Mouse (Mus musculus): ENCODE data around the gene Atat1. TPM values are rescaled to one million over a fixed set of nuclear protein-coding genes. Genes with fewer than 3 reads are reported as not detected.

Gene Atat1
- polyA plus RNA-seq, 1 experiment from 2014 or later = 493 TPM

- Histone ChIP-seq H3K27ac (ENCODE audit: low read length) (peak within 1 kb of the TSS; percentile 97), H3K4me3 (replicated peaks; ENCODE audit: low read length) (peak within 1 kb of the TSS; percentile 89), H3K4me2 (ENCODE audit: low read length) (peak within 1 kb of the TSS; percentile 74), H3K36me3 (ENCODE audit: control insufficient read depth, insufficient read depth) (peaks cover 11% of the 10 kb centered on the region), H3K9ac (replicated peaks; ENCODE audit: low read depth, low read length) (peak within 1 kb of the TSS; percentile 83), H3K27me3 (replicated peaks; ENCODE audit: control insufficient read depth, insufficient read depth, low read length) (no peaks in the 10 kb centered on the region), H3K4me1 (replicated peaks; ENCODE audit: control insufficient read depth, insufficient read depth, low read length) (peaks cover 17% of the 10 kb centered on the region), H3K9me3 (ENCODE audit: control insufficient read depth, low read length) (no peaks in the 10 kb centered on the region)
- peak; percentile 95 for ATAC-seq
- under 1% methylated on average over 47 of the region's 47 CpGs for WGBS
Measured at GRCm38 (mm10) chr17:35861198-35861857, 48.5 kb downstream of the Atat1 start, which contains the start of gene Nrm. Gene Nrm (plus strand): TSS chr17:35861318.

- H3K27ac ChIP-seq (ENCODE audit: low read length) = peak overlapping the region; percentile 97
- H3K27me3 ChIP-seq (replicated peaks; ENCODE audit: control insufficient read depth, insufficient read depth, low read length) = no peaks in the 10 kb centered on the region
- H3K9ac ChIP-seq (replicated peaks; ENCODE audit: low read depth, low read length) = peak overlapping the region; percentile 83
- H3K4me3 ChIP-seq (replicated peaks; ENCODE audit: low read length) = peak overlapping the region; percentile 89
- 7% methylated on average over 12 of the region's 12 CpGs for WGBS
- H3K4me1 ChIP-seq (replicated peaks; ENCODE audit: control insufficient read depth, insufficient read depth, low read length) = peaks cover 17% of the 10 kb centered on the region
- ATAC-seq = 0 out of 2 replicates have a peak, but pooled peaks have one; percentile 1
- H3K9me3 ChIP-seq (ENCODE audit: control insufficient read depth, low read length) = no peaks in the 10 kb centered on the region
- H3K4me2 ChIP-seq (ENCODE audit: low read length) = peak overlapping the region; percentile 74
- peaks cover 11% of the 10 kb centered on the region for H3K36me3 ChIP-seq (ENCODE audit: control insufficient read depth, insufficient read depth)
Measured at GRCm38 (mm10) chr17:35860831-35861197, 49.1 kb downstream of the Atat1 start.

- Histone ChIP-seq H3K27me3 (replicated peaks; ENCODE audit: control insufficient read depth, insufficient read depth, low read length) (no peaks in the 10 kb centered on the region), H3K27ac (ENCODE audit: low read length) (no peak overlapping the region), H3K4me1 (replicated peaks; ENCODE audit: control insufficient read depth, insufficient read depth, low read length) (peaks cover 13% of the 10 kb centered on the region), H3K4me3 (replicated peaks; ENCODE audit: low read length) (no peak overlapping the region), H3K9ac (replicated peaks; ENCODE audit: low read depth, low read length) (no peak overlapping the region), H3K36me3 (ENCODE audit: control insufficient read depth, insufficient read depth) (peaks cover 11% of the 10 kb centered on the region), H3K9me3 (ENCODE audit: control insufficient read depth, low read length) (no peaks in the 10 kb centered on the region), H3K4me2 (ENCODE audit: low read length) (no peak overlapping the region)
- 68% methylated on average over 2 of the region's 2 CpGs for WGBS
- no peak for ATAC-seq
Measured at GRCm38 (mm10) chr17:35859835-35860234, 50.0 kb downstream of the Atat1 start.

- 95% methylated on average over 1 of the region's 1 CpGs for WGBS
- H3K4me3 ChIP-seq (replicated peaks; ENCODE audit: low read length) = no peak overlapping the region
- H3K9ac ChIP-seq (replicated peaks; ENCODE audit: low read depth, low read length) = no peak overlapping the region
- no peaks in the 10 kb centered on the region for H3K27me3 ChIP-seq (replicated peaks; ENCODE audit: control insufficient read depth, insufficient read depth, low read length)
- peaks cover 8% of the 10 kb centered on the region for H3K4me1 ChIP-seq (replicated peaks; ENCODE audit: control insufficient read depth, insufficient read depth, low read length)
- H3K9me3 ChIP-seq (ENCODE audit: control insufficient read depth, low read length) = no peaks in the 10 kb centered on the region
- H3K36me3 ChIP-seq (ENCODE audit: control insufficient read depth, insufficient read depth) = peaks cover 11% of the 10 kb centered on the region
- H3K27ac ChIP-seq (ENCODE audit: low read length) = no peak overlapping the region
- no peak for ATAC-seq
- H3K4me2 ChIP-seq (ENCODE audit: low read length) = no peak overlapping the region
Measured at GRCm38 (mm10) chr17:35859371-35859770, 50.5 kb downstream of the Atat1 start.

GRCm38 (mm10) chr17:35850974-35851373 lies 58.9 kb downstream of the Atat1 start:
- Histone ChIP-seq H3K4me2 (ENCODE audit: low read length) (no peak overlapping the region), H3K27me3 (replicated peaks; ENCODE audit: control insufficient read depth, insufficient read depth, low read length) (no peaks in the 10 kb centered on the region), H3K27ac (ENCODE audit: low read length) (no peak overlapping the region), H3K4me3 (replicated peaks; ENCODE audit: low read length) (no peak overlapping the region), H3K4me1 (replicated peaks; ENCODE audit: control insufficient read depth, insufficient read depth, low read length) (no peaks in the 10 kb centered on the region), H3K36me3 (ENCODE audit: control insufficient read depth, insufficient read depth) (peaks cover 37% of the 10 kb centered on the region), H3K9me3 (ENCODE audit: control insufficient read depth, low read length) (no peaks in the 10 kb centered on the region), H3K9ac (replicated peaks; ENCODE audit: low read depth, low read length) (no peak overlapping the region)
- 90% methylated on average over 3 of the region's 3 CpGs for WGBS
- ATAC-seq = no peak

- Histone ChIP-seq H3K9me3 (ENCODE audit: control insufficient read depth, low read length) (no peaks in the 10 kb centered on the region), H3K4me2 (ENCODE audit: low read length) (no peak overlapping the region), H3K4me1 (replicated peaks; ENCODE audit: control insufficient read depth, insufficient read depth, low read length) (no peaks in the 10 kb centered on the region), H3K4me3 (replicated peaks; ENCODE audit: low read length) (no peak overlapping the region), H3K27ac (ENCODE audit: low read length) (no peak overlapping the region), H3K27me3 (replicated peaks; ENCODE audit: control insufficient read depth, insufficient read depth, low read length) (no peaks in the 10 kb centered on the region), H3K36me3 (ENCODE audit: control insufficient read depth, insufficient read depth) (peaks cover 39% of the 10 kb centered on the region), H3K9ac (replicated peaks; ENCODE audit: low read depth, low read length) (no peak overlapping the region)
- no peak for ATAC-seq
- WGBS = 79% methylated on average over 1 of the region's 1 CpGs
Measured at GRCm38 (mm10) chr17:35848112-35848511, 61.8 kb downstream of the Atat1 start.

MicroRNAs within 50 kb of the gene (microRNA counts, 519-probe panel; counts per million panel counts)
- microRNA mmu-miR-1894-3p = not detected
- microRNA mmu-miR-1894-5p = 1,894 counts per million, percentile 23 among the panel's probes with 10 or more counts

Small RNAs within 50 kb of the gene (microRNA-seq; reads per million reads assigned to microRNA genes)
- gene Gm28033 (not detected), gene Mir1894 (not detected)

Other genes with a start within 250 kb of the Atat1 start
- gene Vars2, start 242.5 kb downstream of the Atat1 start, polyA plus RNA-seq (2015; fragmentation: Nextera tagmentation; extraction: Ambion mirVana) = 19.0 and 19.8 TPM in 2 replicates
- 34.6 and 35.3 TPM in 2 replicates for gene Gtf2h4, start 236.3 kb downstream of the Atat1 start, polyA plus RNA-seq (2015; fragmentation: Nextera tagmentation; extraction: Ambion mirVana)
- gene Ddr1, start 205.5 kb downstream of the Atat1 start, polyA plus RNA-seq (2015; fragmentation: Nextera tagmentation; extraction: Ambion mirVana) = 113 and 116 TPM in 2 replicates
- gene Ier3, start 88.4 kb downstream of the Atat1 start, polyA plus RNA-seq (2015; fragmentation: Nextera tagmentation; extraction: Ambion mirVana) = 6.4 and 9.9 TPM in 2 replicates
- gene Flot1, start 86.8 kb downstream of the Atat1 start, polyA plus RNA-seq (2015; fragmentation: Nextera tagmentation; extraction: Ambion mirVana) = 83.5 and 89.3 TPM in 2 replicates
- 1,979 and 2,045 TPM in 2 replicates for gene Tubb5, start 71.8 kb downstream of the Atat1 start, polyA plus RNA-seq (2015; fragmentation: Nextera tagmentation; extraction: Ambion mirVana)
- gene Mdc1, start 68.6 kb downstream of the Atat1 start, polyA plus RNA-seq (2015; fragmentation: Nextera tagmentation; extraction: Ambion mirVana) = 10.6 and 13.2 TPM in 2 replicates
- 23.4 and 26.1 TPM in 2 replicates for gene Nrm, start 48.8 kb downstream of the Atat1 start, polyA plus RNA-seq (2015; fragmentation: Nextera tagmentation; extraction: Ambion mirVana)
- gene Ppp1r18, start 44.5 kb downstream of the Atat1 start, polyA plus RNA-seq (2015; fragmentation: Nextera tagmentation; extraction: Ambion mirVana) = 24.9 and 25.7 TPM in 2 replicates
- gene Dhx16, start 30.3 kb downstream of the Atat1 start, polyA plus RNA-seq (2015; fragmentation: Nextera tagmentation; extraction: Ambion mirVana) = 40.4 and 42.2 TPM in 2 replicates
- 34.5 and 49.5 TPM in 2 replicates for gene 2310061I04Rik, start 12.6 kb downstream of the Atat1 start, polyA plus RNA-seq (2015; fragmentation: Nextera tagmentation; extraction: Ambion mirVana)
- gene Mrps18b, start 6.3 kb upstream of the Atat1 start, polyA plus RNA-seq (2015; fragmentation: Nextera tagmentation; extraction: Ambion mirVana) = 50.8 and 55.6 TPM in 2 replicates
- gene Ppp1r10, start 6.4 kb upstream of the Atat1 start, polyA plus RNA-seq (2015; fragmentation: Nextera tagmentation; extraction: Ambion mirVana) = 47.0 and 50.7 TPM in 2 replicates
- 88.3 and 89.6 TPM in 2 replicates for gene Abcf1, start 59.7 kb upstream of the Atat1 start, polyA plus RNA-seq (2015; fragmentation: Nextera tagmentation; extraction: Ambion mirVana)
- gene Gnl1, start 69.8 kb upstream of the Atat1 start, polyA plus RNA-seq (2015; fragmentation: Nextera tagmentation; extraction: Ambion mirVana) = 61.0 and 65.6 TPM in 2 replicates
- gene Prr3, start 70.2 kb upstream of the Atat1 start, polyA plus RNA-seq (2015; fragmentation: Nextera tagmentation; extraction: Ambion mirVana) = 78.9 and 93.2 TPM in 2 replicates
- gene H2-T24, start 110.5 kb upstream of the Atat1 start, polyA plus RNA-seq (2015; fragmentation: Nextera tagmentation; extraction: Ambion mirVana) = 4.9 and 6.4 TPM in 2 replicates
- gene H2-T23, start 122.8 kb upstream of the Atat1 start, polyA plus RNA-seq (2015; fragmentation: Nextera tagmentation; extraction: Ambion mirVana) = 6.2 and 7.3 TPM in 2 replicates
- gene H2-T22, start 132.7 kb upstream of the Atat1 start, polyA plus RNA-seq (2015; fragmentation: Nextera tagmentation; extraction: Ambion mirVana) = 4.9 and 5.3 TPM in 2 replicates
- gene Gm6034, start 132.9 kb upstream of the Atat1 start, polyA plus RNA-seq (2015; fragmentation: Nextera tagmentation; extraction: Ambion mirVana) = not detected in 2 replicates
- 0.16 TPM in 1 of 2 replicates, not detected in the other for gene Gm11127, start 148.3 kb upstream of the Atat1 start, polyA plus RNA-seq (2015; fragmentation: Nextera tagmentation; extraction: Ambion mirVana)
- not detected in 2 replicates for gene Gm19684, start 211.6 kb upstream of the Atat1 start, polyA plus RNA-seq (2015; fragmentation: Nextera tagmentation; extraction: Ambion mirVana)
- not detected in 2 replicates for gene Gm7030, start 219.3 kb upstream of the Atat1 start, polyA plus RNA-seq (2015; fragmentation: Nextera tagmentation; extraction: Ambion mirVana)